Mouse (Mus musculus): ENCODE results near the gene Snu13.

The Snu13 gene

DNA sequence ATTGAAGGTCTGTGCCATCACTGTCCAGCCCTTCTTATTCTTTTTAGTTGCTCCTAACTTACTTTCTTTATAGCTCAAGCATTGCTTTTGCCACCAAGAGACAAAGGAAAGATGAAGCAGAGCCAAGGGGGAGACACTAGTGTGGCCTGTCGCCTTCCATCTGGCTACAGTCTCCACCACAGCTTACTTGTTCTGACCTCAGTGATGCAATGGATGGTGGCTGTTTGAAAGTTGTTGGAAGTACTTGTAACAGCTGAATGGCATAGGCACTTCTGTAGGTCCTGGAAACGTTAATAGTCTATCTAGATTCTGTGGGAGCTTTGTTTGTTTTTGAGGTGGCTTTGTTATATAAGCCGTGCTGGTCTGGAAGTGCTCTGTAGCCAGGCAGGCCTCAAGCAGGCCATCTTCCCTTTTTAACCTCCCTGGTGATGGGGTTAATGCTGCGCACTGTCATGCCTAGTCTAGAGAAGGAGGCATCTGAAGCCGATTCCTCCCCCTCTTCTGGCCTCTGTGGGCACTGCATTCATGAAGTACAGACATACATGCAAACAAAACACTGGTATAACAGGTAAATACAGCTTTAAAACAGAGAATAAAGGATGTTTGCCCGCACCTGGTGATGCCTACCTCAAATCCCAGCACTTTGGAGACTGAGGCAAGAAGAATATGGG lies 23.3 kb downstream of the Snu13 start:
- DNase-seq = no peak

DNA sequence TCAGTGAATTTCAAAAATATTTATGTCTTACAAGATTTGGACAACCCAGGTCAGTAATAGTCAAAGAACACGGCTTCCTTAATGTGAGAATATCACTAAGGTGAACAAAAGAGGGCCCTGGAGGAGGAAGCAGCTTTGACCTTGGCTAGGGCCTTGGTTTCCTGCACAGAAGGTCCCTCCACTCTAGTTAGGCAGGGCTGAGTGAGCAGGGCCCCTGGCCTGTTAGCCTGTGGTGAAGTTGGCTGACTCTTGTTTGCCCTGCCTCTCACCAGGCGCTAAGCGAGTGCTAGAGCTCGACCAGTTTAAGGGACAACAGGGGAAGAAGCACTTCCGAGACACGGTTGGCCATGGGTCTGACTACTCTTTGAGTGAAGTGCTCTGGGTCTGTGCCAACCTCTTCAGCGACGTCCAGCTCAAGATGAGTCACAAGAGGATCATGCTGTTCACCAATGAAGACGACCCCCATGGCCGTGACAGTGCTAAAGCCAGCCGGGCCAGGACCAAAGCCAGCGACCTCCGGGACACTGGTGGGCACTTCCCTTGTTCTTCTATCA lies 24.8 kb downstream of the Snu13 start:
- no peak for DNase-seq

DNA sequence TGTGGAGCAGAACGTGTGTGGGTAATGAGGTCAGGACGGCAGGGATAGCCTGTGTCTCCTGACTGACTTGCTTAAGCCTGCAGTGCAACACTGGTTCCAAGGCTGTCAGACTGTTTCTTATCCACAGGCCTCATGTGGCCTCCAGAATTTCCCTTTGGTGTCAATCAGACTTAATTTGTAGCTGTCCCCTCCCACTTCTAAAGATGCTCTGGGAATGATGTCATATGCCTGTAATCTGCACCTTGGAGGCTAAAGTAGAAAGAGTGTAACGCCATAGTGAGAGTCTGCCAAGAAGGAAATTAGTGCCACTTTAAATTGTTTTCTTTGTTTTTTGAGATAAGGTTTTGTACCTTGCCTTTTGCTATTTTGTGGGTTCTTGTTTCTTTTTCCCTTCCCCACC lies 28.1 kb downstream of the Snu13 start:
- DNase-seq = no peak

DNA sequence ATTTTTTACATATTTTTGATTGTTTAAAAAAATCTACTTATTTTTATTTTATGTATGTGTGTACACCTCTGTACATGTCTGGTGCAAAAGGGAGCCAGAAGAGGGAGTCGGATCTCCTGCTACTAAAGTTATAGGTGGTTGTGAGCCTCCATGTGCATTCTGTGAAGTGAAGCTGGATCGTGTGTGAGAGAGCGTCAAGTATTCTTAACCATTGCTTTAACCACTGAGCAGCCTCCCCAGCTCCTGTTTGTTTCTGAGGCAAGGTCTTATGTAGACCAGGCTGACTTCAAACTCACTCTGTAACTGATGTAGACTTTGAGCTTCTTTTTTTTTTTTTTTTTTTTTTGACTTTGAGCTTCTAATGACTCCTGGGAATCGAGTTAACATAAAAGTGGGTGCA lies 29.9 kb downstream of the Snu13 start:
- no peak for DNase-seq

DNA sequence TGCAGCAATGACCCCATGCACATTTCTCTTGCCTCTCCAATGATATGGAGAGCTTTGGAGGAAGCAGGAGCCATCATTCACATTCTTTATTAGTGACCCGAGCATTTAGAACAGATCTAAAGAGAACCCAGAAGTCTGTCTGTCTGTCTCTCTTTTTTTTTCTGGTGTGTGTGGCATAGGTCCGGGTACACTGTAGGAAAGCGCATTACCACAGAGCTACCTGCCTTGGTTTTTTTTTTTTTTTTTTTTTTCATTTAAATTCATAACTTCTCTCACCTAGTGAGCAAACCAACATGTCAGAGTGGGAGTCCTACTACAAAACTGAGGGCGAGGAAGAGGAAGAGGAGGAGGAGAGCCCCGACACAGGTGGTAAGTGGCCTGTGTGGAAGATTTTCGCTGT lies 30.6 kb downstream of the Snu13 start:
- no peak for DNase-seq

DNA sequence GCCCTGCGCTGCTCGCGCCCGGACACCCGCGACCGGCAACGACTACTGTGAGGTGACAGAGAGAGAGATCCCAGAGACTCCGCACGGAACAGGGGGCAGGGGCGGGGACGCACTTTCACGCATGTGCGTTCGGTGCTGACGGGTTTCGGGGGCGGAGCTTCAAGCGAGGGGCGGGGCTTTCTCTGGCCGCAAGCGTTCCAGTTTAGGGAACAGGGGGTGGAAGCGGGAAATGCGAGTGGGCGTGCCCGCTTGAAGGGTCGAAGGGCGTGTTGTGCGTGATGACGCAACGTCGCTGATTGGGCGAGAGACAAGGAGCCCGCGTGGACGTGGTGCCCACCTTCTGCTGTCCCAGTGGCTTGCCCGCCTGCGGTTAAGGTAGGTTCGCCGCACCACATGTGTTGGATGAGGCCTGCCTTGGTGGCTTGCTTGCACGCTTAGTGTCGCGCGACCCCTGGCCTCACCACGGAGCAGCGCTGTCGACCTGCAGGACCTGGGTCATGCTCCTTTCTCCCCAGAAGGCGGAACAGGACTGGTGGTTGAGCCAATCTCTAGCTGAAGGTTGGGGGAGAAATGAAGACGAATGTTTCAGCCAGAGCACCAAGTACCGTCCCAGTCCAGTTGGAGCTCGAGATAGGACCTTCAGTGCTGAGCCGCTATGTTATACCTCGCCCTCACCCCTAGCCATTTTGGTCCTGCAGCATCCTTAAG lies 31.1 kb downstream of the Snu13 start:
- DNase-seq = peak; percentile 100

DNA sequence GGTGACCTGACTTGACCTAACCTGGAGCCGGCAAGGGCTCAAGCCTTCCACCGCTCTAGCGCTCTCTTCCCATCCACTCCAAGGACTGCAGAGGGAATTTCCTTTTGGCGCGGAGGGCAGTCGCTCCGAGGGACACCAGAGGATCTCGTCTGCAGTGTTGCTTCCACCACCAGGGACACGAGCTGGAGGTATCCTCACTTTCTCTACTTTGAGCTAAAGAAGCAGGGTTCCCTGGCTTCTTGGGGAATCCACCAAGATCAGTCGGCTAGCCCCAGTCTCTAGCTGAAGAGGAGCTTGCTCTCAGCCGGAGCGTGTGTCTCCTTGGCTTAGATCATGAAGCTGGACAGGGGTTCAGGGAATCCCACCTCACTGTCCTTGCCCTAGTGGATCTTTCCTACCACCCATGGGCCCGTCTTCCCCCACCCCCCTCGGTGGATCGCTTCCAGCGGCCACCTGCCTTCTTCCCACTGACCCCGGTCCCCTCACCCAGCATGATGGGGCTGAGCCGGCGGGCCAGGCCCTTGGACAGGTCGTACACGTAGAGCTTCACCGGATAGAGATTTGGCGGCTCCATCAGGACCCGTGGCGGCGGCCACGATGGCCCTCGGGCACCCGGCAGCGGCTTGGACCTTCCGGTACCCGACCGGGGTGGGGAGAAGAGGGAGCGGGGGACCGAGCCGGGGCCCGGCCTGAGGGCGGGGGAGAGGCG lies 31.9 kb downstream of the Snu13 start:
- peak; percentile 46 for DNase-seq

DNA sequence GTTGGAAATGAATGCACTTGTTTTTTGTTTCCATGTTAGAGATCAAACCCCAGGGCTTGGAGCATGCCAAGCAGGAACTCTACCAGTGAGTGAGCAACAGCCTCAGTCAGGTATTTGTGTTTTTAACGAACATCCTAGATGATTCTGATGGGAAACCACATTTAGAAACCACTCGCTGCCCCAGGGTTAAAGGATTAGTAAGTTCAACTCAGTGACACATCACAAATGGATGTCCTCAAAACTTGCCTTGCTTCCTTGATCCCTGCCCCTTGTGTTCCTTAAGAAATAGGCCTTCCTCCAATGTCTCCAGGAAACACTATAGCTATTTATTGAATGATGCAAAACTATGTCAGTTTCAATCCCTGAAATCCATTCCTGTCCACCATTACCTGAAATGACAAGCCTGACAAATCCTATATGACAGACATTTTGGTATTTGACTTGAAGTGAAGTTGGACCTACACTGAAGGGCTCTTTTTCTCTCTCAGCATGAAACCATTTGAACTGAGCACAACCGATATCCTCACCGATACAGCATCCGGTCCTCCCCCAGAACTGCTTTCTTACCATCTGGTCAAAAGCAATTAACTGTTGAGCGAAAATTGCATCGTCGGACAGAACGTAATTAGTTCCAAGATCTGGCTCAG lies 32.5 kb downstream of the Snu13 start:
- no peak for DNase-seq

DNA sequence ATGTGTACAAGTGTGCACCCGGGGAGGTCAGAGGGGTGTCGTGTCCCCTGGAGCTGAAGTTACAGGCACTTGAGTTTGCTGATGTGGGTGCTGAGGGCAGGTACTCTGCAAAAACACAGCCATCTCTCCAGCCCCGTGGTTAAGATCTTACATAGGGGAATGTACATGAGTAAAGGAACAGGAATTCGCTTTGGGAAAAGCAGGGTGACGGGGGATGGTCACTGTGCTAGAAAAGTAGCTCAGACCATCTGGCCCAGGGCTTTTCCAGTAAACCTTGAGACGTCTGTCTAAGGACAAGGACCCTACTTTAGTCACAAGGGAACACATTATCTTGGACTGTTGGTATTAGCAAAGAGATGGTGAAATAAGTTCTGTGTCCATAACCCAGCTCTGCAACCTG lies 35.5 kb downstream of the Snu13 start:
- no peak for DNase-seq

DNA sequence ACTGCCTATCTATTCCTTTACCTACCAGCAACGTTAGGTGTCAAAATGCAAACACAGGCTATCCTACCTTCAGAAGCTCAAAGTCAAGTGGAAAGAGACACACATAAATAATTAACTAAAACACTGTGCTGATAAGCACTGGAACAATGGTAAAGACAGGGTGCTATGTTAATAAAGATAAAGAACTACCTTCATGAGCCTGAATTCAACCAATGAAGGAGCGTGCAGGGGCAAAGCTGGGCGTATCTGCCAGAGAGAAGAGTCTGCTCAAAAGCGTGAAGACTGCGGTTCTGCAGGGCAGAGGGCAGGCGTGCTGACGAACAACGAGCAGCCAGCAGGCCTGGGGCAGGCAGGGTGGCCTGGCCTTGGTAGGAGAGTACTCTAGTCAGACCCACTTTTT lies 43.1 kb downstream of the Snu13 start:
- DNase-seq = no peak

DNA sequence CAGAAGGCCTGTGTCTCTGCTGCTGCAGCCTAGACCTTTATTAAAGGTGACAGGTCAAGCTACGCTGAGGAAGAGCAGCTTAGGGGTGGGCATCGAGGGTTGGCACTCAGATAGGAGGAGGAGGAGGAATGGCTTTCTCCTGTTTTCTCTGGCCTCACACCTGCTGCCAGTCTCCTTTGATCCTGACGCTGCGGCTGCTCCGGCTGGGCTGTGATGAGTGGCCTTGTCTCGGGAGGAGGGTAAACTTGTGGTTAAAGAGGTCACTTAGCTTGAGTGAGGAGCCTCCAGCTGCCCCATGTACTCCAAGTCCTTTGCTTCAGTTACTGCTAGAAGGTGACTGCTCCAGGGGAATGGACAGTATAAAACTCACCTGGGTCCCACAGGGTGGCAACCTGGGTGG lies 53.4 kb downstream of the Snu13 start:
- no peak for DNase-seq

DNA sequence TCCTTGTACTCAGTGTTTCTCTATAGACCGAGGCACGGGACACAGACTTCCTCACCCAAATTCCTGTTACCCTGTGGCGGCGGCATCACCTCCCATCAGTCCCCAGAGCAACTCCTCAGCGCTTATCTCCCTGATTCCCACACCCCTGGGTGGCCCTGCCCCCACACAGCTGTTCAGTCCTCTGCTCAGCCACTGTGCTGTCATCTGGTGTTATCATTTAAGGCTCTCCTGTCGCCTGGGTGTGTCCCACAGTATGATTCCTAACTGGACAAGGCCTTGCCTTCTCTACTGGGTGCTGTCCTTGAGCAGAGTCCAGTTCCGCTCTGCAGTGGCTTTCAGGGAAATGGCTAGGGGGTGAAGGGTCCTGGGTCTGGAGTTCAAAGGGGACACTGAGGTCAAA lies 56.8 kb downstream of the Snu13 start:
- no peak for DNase-seq
